Mouse (Mus musculus): Measurements from ENCODE around the gene Trmt2a.

Trmt2a gene

GRCm38 (mm10) chr16:18231451-18231850 lies 17.0 kb upstream of the Trmt2a start:
- no peak for DNase-seq (ENCODE audit: low spot score)

DNA sequence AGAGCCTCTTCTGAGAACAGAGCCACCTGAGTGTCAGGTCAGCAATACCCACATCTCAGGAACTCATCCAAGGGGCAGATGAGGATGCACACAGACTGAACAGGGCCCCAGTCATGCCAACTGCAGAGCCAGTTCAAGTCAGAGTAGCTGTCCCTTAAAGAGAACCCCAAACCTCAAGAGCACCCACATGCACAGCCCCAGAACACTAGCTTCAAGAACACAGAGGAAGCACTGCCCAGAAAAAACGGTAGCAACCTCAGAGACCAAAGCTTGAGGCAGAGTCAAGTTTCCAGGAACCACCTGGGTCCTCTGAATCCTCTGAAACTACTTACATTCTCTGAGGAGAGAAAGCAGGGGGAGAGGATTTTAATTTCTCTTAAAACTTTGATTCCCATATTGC lies 15.0 kb upstream of the Trmt2a start:
- DNase-seq (ENCODE audit: low spot score), result no peak

DNA sequence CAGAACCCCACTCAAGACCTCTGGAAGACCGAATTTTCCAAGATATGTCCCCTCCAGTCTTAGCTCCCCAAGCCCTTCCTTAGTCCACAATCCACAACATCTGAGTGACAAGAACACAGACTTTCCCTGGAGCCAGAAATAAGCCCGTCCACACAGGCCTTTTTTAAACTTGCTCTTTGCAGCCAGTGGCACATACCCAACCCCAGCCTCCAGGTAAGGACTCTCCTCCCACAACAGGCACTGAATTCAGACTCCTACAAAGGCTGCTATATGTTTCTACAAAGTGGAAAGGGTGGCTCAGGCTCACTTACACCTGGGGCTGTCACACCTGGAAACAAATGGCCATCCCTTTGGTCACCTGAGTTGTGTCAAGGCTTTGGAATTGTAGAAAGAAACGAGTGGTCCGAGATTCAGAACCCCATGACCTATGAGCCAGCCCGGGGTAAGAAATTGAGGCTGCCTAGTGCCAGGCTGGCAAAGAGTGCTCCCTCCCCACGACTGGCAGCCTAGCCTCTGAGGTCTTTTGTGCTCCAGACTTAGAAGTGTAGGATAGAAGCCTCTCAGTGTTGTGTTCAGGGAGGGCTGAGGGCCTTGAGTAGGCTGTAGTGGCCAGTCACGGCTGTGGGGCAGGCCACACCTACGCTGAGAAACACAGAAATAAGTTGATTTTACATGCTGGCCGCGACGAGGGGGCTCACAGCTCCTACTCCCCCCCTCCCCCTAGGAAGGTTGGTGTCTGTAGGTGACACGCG lies 14.4 kb upstream of the Trmt2a start:
- no peak for DNase-seq (ENCODE audit: low spot score)

DNA sequence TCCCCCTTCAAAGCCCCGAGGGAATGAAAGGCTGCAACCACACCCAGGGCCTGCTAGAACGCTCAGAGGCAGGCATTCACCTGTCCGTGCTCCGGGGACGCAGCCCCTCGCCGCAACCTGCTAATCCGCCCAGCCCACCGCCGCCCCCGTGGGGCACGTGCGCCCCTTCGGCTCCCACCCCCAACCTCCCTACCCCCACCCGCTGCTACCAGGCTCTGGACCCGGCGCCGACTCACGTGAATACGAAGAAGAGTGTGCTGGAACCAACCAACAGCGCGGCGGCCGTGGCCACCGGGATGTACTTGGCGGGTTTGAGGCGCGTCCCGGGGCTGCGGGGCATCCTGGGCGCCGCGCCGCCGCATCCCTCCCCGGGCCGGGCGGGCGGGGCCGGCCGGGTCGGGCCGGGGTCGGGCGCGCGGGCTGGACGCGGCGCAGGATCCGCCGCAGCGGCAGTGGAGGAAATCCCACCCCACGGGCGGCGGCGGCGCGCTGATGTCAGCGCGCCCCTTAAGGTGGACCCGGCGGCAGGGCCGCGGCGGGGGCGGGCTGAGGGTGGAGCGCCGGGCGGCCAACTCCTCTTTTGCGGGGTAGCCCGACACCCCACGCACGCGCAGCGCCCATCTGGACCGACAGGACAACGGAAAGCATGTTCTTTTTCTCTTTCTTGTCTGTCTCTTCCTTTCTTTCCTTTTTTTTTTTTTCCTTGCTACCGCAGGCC lies 13.6 kb upstream of the Trmt2a start, which contains the start of gene Zdhhc8:
Zdhhc8 (minus strand) TSS at position 466 of the 718 bp plus-strand sequence.
- peak; percentile 86 for DNase-seq (ENCODE audit: low spot score)

DNA sequence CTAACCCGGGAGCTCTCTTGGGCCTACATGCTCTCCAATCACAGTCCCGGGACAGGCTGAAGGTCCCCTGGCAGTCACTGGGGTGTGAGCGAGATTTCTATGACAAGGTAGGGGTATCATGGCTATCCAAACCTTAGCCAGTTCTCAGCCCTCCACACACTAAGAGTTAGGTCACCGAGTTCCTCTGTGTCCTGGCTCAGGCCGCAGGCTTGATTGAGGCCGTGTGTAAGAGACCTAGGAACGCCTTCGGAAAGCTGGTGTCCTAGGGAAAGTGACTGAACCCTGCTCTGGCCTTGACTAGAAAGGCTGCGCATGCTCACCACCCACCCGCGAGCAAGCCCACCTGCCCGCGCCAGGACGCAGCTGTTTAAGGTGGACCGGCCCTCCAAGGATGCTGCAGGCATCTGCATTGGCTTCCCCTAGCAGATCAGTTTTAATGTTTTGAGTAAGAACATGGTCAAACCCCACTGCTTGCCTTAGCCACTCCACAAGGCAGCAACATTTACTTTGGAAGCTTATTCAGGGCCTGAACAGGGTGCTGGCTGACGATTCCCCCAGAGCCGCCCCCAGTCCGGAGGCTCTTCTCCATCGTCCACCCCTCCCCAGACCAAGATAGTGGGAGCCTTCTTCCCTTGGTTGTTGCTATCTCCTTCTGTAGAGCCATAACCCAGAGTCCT lies 13.0 kb upstream of the Trmt2a start:
- peak; percentile 69 for DNase-seq (ENCODE audit: low spot score)

- DNase-seq (ENCODE audit: low spot score), result no peak
Observed at GRCm38 (mm10) chr16:18236676-18237501, 11.6 kb upstream of the Trmt2a start.

GRCm38 (mm10) chr16:18241581-18241980 lies 6.9 kb upstream of the Trmt2a start:
- no peak for DNase-seq (ENCODE audit: low spot score)

DNA sequence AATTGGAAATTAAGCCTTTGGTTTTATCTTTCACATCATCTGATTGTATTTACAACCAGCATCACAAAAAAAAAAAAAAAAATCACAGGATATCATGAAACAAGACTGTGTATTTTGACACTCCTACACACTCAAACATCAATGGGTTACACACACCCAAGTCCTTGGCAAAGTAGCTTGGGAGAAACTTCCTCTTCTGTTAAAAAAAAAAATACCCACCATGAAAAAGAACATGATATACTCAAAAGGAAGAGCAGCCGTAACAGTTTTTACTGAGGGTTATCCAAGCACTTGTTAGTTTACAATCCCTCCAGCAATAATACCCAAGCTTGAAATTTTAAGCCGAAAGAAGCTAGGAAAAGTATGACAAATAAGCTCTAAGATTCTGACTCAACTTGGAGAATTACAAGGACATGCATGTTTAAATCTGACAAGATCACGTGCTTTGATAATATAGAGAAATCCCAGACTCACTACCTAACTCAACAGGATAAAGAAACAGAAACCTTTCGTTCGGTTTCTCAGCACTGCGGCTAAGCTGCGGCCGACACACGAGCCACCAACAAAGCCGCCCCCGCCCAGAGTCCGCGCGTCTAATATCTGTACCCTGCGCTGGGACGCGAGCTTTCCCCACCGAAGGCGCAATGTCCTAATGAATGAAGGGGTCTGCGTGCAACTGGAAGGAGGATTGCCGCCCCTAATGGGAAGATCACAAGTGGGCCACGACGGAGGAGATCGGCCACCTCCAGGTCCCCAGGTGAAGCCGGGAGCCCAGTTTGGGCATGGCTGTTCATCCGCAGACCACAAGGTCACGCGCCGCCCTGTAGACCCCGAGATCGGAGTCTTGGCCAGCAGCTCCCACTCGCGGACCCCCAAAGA lies 719 bp upstream of the Trmt2a start:
- DNase-seq (ENCODE audit: low spot score), result peak; percentile 63

GRCm38 (mm10) chr16:18249364-18249967 lies 987 bp downstream of the Trmt2a start:
- DNase-seq (ENCODE audit: low spot score), result peak; percentile 62

DNA sequence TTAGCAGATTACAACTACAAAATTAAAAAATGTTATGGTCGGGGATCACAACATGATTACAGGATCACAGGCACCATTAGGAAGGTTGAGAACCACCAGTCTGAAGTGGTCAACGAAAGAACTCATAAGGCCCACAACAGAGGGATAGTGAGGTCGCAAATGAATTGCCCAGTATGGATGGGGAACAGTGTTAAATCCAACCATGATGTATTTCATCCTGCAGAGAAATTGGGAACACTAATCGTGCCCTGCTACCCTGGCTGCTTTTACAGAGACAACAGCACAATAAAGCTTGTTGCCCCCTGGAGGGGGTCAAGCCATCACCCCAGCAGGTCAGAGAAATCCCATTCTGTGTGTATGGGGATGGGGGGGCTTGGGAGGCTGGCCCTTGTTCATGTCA lies 1.8 kb downstream of the Trmt2a start:
- no peak for DNase-seq (ENCODE audit: low spot score)

DNA sequence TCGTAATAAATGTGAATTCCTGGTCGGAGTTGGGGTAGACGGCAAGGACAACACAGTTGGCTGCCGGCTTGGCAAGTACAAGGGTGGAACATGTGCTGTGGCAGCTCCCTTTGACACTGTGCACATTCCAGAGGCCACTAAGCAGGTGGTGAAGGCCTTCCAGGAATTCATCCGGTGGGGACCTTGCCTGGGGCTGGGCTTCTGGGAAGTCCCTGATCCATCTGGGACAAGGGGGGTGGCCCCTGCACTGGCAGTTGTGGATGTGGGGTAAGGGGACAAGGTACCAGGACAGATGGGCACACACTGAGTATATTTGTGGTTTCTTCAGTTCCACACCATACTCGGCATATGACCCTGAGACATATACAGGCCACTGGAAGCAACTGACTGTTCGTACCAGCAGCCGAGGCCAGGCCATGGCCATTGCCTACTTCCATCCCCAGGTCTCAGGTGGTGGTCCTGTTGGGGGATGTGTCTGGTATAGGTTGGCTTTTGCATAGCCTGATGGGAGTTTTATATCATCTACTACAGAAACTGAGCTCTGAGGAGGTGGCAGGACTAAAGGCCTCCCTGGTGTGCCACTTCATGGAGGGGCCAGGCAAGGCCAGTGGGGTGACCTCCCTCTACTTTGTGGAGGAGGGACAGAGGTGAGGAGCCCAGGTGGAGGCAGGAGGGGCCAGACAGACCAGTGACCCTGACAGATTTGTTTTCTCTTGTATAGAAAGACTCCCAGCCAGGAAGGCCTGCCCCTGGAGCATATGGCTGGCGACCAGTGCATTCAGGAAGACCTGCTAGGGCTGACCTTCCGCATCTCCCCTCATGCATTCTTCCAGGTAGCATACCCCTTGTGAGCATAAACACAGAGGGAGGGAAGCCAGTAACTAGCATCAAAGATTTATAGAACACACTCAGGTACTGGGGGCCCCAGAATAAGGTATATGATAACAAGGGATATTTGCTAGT lies 2.6 kb downstream of the Trmt2a start:
- DNase-seq (ENCODE audit: low spot score), result no peak

GRCm38 (mm10) chr16:18252736-18253135 lies 4.3 kb downstream of the Trmt2a start:
- DNase-seq (ENCODE audit: low spot score), result no peak

DNA sequence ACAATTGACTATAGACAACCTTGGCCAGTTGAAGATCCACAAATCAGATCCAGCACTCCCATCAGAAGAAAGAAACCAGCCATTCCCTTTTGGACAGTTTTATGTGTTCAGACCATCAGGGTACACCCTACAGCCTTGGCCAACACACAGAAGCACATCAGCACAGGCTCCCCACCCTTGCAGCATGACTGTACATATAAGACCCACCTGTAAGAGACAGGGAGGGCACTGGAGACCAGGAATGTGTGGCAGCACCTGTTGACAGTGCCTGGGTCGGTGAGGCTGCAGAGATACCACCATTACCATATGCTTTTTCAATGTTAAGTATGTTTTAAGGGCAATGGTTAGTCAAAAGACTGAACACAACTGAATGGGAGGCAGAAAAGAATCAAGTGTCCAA lies 5.4 kb downstream of the Trmt2a start:
- no peak for DNase-seq (ENCODE audit: low spot score)

- no peak for DNase-seq (ENCODE audit: low spot score)
Observed at GRCm38 (mm10) chr16:18258221-18258620, 9.7 kb downstream of the Trmt2a start, which contains the start of gene Gm49776. Gene Gm49776, minus strand, starts transcription at chr16:18258321.

GRCm38 (mm10) chr16:18265024-18265423 lies 16.5 kb downstream of the Trmt2a start:
- no peak for DNase-seq (ENCODE audit: low spot score)

DNA sequence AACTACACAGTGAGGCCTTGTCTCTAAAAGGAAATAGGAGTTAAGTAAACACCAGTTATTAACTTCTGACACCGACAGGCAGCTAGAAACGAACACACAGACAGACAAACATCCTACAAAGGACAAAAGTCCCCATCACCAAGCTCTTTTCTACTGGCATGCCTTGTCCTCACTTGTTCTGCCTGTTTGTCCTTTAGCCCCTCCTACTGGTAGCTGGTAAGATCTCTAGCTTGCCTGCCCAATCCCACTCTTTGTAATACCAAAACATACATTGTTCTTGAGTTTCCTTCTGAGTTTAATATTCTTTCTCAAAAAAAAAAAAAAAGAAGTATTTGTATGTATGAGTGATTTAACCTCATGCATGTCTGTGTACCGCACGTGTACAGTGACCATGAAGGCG lies 19.7 kb downstream of the Trmt2a start:
- no peak for DNase-seq (ENCODE audit: low spot score)

GRCm38 (mm10) chr16:18275166-18275565 lies 26.7 kb downstream of the Trmt2a start:
- DNase-seq (ENCODE audit: low spot score), result no peak

DNA sequence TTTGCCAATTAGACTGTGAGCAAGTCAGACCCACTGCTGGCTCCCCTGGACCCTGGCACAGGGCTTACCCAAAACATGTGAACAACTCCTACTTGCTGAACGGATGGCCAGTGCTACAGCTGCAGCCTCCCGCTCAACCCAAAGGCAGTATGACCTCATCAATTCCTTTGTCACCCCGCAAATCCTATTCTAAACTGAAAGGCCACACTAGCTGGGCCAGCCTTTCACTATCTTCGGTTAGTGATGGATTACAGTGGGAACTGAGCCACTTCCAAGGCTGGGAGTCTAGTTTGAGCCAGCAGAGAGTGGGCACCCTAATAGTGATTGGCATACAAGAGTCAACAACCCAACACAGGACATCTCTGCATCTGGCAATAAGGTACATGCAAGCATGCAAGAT lies 39.7 kb downstream of the Trmt2a start:
- no peak for DNase-seq (ENCODE audit: low spot score)

DNA sequence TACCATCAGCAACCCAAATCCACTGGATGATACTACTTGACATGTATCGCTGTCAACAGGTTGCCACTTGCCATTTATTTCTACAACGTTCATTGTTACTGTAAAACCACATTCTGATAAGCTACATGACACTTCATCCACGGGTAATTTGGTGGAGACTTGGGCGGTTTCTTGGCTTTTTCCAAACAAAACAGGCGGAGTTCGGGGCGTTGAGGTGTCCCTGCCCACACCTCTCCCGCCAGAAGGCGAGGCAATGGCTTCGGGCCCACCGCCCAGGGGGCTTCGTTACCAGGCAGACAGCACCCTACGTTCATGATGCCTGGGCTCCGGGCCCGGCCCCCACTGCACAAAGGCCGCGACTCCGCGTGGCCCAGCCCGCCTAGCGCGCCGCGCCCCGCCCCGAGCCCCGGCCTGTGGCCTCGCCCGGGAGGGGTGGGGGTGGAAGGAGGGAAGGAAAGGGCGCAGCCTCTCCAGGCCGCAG lies 40.1 kb downstream of the Trmt2a start:
- peak; percentile 86 for DNase-seq (ENCODE audit: low spot score)
